Mouse (Mus musculus) midbrain, embryonic 14.5 days (tissue): ENCODE data around the gene Hcls1. TPM values are rescaled to one million over a fixed set of nuclear protein-coding genes. Genes with fewer than 3 reads are reported as not detected.
A peak's percentile ranks its signal among the peaks of the same experiment; 100 is the strongest.

Experiments used
- ATAC-seq: fragments of 200-750 bp; cut with Nextera tagmentation; 2 replicates; pipeline ENCODE4 v1.8.0; 2017; ENCODE audit warnings: moderate number of reproducible peaks, moderate library complexity; ENCODE audit not compliant: low FRiP score, low TSS enrichment
- DNase-seq: peaks from one replicate; pipeline ENCODE4 v3.0.0-alpha.2; 2015
- H3K27ac ChIP-seq: fragments of 300-500 bp; sonication (generic); replicated peaks from 2 replicates; pipeline ENCODE4 v1.5.1; 2014; ENCODE audit warnings: mild to moderate bottlenecking, low read depth, low read length, moderate library complexity
- H3K27me3 ChIP-seq: fragments of 300-500 bp; sonication (generic); 2 replicates; pipeline ENCODE4 v1.6.1; 2014; ENCODE audit warnings: low read length, control low read depth, mixed read lengths; ENCODE audit not compliant: control insufficient read depth, insufficient read depth
- H3K36me3 ChIP-seq: fragments of 300-500 bp; sonication (generic); 2 replicates; pipeline ENCODE4 v1.6.1; 2014; ENCODE audit warnings: low read length, control low read depth; ENCODE audit not compliant: control insufficient read depth, insufficient read depth
- H3K4me1 ChIP-seq: fragments of 300-500 bp; sonication (generic); 2 replicates; pipeline ENCODE4 v1.6.1; 2014; ENCODE audit warnings: mild to moderate bottlenecking, antibody characterized with exemption, low read length, control low read depth; ENCODE audit not compliant: control insufficient read depth, insufficient read depth
- H3K4me2 ChIP-seq: fragments of 300-500 bp; sonication (generic); 2 replicates; pipeline ENCODE4 v1.6.1; 2014; ENCODE audit warnings: mild to moderate bottlenecking, low read length, moderate library complexity
- H3K4me3 ChIP-seq: fragments of 300-500 bp; sonication (generic); replicated peaks from 2 replicates; pipeline ENCODE4 v1.5.1; 2014; ENCODE audit warnings: low read depth, low read length
- H3K9ac ChIP-seq: fragments of 300-500 bp; sonication (generic); replicated peaks from 2 replicates; pipeline ENCODE4 v1.6.1; 2014; ENCODE audit warnings: mild to moderate bottlenecking, low read length, moderate library complexity
- H3K9me3 ChIP-seq: fragments of 300-500 bp; sonication (generic); 2 replicates; pipeline ENCODE4 v1.6.1; 2016; ENCODE audit warnings: low read length, control low read depth, mixed read lengths; ENCODE audit not compliant: control insufficient read depth
- WGBS: fragments of 180-500 bp; shearing (Covaris S2); extraction: QIAGEN DNeasy Blood & Tissue Kit; methylation state at CpG from one replicate; pipeline ENCODE4 v1.1.7; 2014; 5-methylcytosine and 5-hydroxymethylcytosine counted together
- polyA plus RNA-seq: library from polyadenylated mRNA; unstranded; fragments of >200 nt; fragmentation: Nextera tagmentation; extraction: Ambion mirVana; gene quantifications from 2 replicates; pipeline ENCODE4 v1.2.1, GENCODE M21; 2014

Hcls1 gene
- polyA plus RNA-seq, 1 experiment from 2014 or later: 1.3 TPM

GRCm38 (mm10) chr16:37012336-37012735 lies 77.6 kb downstream of the Hcls1 start:
- H3K4me1 ChIP-seq: peaks cover 10% of the 10 kb centered on the region
- peak overlapping the region; percentile 60; the same call in 1 of the 2 replicates for H3K9ac ChIP-seq
- 57% methylated on average over 5 of the region's 5 CpGs for WGBS
- ATAC-seq: no peak
- H3K4me2 ChIP-seq: peak overlapping the region; percentile 93
- H3K4me3 ChIP-seq: peak overlapping the region; percentile 77
- no peak overlapping the region for H3K27ac ChIP-seq
- DNase-seq: no peak
- H3K36me3 ChIP-seq: no peaks in the 10 kb centered on the region
- no peaks in the 10 kb centered on the region for H3K9me3 ChIP-seq
- H3K27me3 ChIP-seq: no peaks in the 10 kb centered on the region

Other genes starting within 250 kb of the Hcls1 start
- 0.16 and 0.26 TPM in 2 replicates for gene Ildr1, start 241.0 kb upstream of the Hcls1 start, polyA plus RNA-seq
- gene Slc15a2, start 150.0 kb upstream of the Hcls1 start, polyA plus RNA-seq: 9.2 and 12.4 TPM in 2 replicates
- gene Iqcb1, start 106.6 kb upstream of the Hcls1 start, polyA plus RNA-seq: 61.6 and 65.5 TPM in 2 replicates
- 0.38 and 0.45 TPM in 2 replicates for gene Eaf2, start 60.0 kb upstream of the Hcls1 start, polyA plus RNA-seq
- 88.6 and 92.5 TPM in 2 replicates for gene Golgb1, start 59.8 kb upstream of the Hcls1 start, polyA plus RNA-seq
- not detected in 2 replicates for gene Fbxo40, start 55.5 kb downstream of the Hcls1 start, polyA plus RNA-seq
- 2.5 and 3.4 TPM in 2 replicates for gene Polq, start 76.8 kb downstream of the Hcls1 start, polyA plus RNA-seq